Mouse (Mus musculus) T-helper 17 cell (primary cell): ENCODE measurements around the gene Pigx.

Source experiments
- in situ Hi-C, 2 experiments: fragments of 300-600 bp; cut with MboI, MseI; formaldehyde crosslinking; loops; 1 replicate in 1 of 2; 2 replicates in 1 of 2; pipeline ENCODE4 v1.15.1; 2025; ENCODE audit warnings: high pct_unique_total_duplicates in 2 of 2

Pigx gene

DNA sequence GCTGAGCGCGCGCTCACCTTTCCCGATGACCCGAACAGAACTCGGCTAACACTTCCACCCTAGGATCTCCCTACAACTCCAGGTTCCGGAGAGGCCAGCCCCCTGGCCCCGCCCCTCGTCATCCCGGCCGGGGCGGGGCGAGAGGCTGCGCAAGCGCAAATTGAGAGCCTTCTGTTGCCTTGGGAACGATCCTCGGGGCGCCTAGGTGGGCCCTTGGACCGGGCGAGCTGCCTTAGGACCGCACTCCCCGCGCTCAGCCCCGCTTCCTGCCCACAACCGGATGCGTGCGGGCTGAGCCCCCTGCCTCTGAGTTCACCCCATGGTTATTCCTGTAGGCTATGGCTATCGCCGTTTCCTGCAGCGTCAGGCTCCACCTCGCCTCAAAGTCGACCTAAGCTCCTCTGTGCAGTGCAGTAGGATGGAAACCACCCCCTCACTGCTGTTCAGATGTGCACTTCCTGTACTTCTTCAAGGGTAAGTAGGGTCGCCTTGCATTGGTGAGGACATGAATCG, at the start of gene Pigx, which contains the start of gene Cep19:
Gene Pigx (minus strand): TSS at position 103 of the 513 bp plus-strand sequence.
Gene Cep19 (plus strand): TSS at position 163 of the 513 bp plus-strand sequence.
- in situ Hi-C loops, result loop anchor here in 1 of 2 experiments (5.0 to 10.0 kb wide), 2 partner anchors 47 to 155 kb away; partner anchors contain the start of genes 0610012G03Rik and Ncbp2

DNA sequence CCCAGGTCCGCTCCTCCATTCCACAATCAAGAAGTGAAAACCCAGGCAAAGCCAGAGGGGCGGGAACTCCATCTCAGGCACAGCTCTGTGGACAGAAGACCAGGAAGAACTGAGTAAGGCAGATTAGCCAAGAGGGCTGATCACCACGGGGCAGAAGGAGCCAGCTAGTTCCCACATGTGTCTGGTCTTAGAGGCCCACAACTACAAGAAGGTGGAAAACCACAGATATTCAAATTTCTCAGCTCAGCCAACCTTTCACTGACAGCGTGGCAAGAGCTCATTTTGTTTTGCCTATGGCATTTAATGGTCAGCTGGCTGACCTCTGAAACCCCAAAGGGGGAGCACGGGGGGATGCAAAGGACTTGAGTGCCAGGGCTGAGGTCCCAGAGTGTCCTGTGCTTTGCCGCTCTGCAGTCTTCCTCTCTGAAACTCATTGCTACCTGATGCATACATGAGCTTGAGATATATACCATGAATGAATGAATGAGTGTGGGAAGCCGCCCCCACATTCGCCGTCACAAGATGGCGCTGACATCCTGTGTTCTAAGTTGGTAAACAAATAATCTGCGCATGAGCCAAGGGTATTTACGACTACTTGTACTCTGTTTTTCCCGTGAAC, 48.2 kb upstream of the Pigx start:
- in situ Hi-C loops, result no loop called here

GRCm38 (mm10) chr16:32144592-32144991, 45.1 kb upstream of the Pigx start:
- in situ Hi-C loops, result no loop called here

- in situ Hi-C loops, result no loop called here
Measured at GRCm38 (mm10) chr16:32143766-32144165, 44.2 kb upstream of the Pigx start.

DNA sequence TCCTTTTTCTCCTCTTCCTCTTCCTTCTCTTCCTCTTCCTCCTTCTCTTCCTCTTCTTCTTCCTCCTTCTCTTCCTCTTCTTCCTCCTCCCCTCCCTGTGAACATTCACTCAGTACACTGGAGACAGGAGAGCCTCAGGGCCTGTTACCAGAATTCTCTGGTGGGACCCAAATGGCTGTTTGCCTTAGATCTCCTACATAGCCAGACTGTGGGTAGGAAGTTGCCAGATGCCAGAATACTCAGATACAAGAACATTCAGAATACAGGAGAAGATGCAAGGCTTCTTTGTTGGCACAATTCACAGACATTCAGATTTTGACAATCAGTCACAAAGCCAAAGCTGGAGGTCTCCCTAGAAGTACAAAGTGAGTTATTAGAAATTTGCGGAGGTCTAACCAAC, 39.4 kb upstream of the Pigx start:
- in situ Hi-C loops, result no loop called here

DNA sequence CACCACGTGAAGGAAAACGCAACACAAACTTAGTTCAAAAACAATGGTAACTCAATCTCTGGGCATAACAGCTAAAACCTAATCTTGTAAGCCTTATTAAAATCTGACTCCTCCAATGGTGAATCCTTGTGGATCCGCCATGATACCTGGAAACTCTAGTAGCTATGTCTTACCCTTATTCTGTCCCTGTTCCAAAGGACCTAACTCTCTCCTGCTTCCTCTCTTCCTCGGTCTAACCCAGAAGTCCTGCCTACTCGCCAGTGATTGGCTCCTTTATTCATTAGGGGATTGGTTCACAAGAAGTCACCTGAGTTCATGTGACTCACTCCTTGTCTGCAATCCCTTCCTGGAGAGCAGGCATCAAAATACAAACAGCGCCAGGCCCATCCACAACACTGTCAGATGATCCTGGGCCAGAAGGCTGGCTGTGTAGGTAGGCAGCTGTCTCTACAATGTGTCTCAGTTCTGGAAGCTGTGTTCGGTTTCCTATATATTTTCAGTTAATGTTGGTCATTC, 36.4 kb upstream of the Pigx start:
- in situ Hi-C loops, result no loop called here

DNA sequence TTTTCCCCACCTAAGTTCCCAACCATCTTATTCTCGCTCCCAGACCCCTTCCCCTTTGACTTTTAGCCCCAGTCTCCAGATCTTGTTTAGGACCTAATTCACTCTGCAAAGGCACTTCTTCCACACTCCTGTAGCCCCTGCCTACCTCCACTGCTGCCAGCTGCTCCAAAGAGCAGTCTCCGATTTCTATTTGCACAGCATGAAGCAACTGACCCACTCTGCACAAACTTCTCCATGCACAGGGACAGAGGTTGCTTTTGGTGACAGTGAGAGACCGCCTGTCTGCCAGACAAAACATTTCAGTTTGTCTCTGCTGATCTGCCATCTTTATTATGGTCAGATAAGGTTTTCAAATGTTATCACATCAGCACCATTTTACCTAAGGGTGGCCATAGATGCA, 33.6 kb upstream of the Pigx start:
- in situ Hi-C loops, result no loop called here

GRCm38 (mm10) chr16:32130190-32130826, 30.8 kb upstream of the Pigx start:
- in situ Hi-C loops, result no loop called here

DNA sequence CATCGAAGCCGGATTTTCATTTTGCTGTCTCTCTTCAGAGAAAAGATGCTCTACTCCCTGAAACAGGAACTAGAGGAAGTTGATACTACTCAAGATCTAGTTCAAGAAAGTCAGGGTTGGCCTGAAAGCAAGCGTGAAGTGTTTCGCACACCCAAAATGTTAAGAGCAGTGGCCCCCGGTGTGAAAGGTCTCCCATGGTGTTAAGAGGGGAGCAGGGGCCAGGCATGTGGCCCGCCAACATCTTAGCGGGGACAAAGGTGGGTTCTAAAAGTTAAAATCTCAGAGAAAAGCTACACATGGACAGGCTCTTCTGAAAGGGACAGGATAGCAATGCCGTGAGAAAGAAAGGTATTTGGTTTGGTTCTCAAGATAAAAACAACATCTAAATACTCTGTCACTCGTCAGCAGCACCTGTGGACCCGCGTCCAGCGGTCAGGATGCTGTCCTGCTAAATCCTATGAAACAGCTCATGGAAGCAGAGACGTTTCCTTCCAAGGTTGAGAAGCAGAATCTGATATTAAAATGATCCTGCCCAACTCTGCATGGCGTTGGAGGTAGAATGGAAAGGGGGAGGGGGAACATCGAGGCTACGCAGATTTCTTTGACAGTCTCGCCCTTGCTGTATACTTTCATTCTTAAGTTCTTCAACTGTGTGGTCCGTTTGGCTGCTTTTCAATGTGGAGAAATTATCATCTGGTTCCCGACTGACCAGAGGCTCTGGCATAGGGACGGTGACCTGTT, 30.1 kb upstream of the Pigx start:
- in situ Hi-C loops, result loop anchor here in 1 of 2 experiments (5.0 kb wide), 1 partner anchor 263 kb away; no protein-coding TSS in a partner anchor

GRCm38 (mm10) chr16:32127046-32127445, 27.5 kb upstream of the Pigx start:
- in situ Hi-C loops, result loop anchor here in 1 of 2 experiments (5.0 kb wide), 1 partner anchor 265 kb away; no protein-coding TSS in a partner anchor

- in situ Hi-C loops, result loop anchor here in 1 of 2 experiments (5.0 kb wide), 1 partner anchor 267 kb away; no protein-coding TSS in a partner anchor
Measured at GRCm38 (mm10) chr16:32125364-32125763, 25.8 kb upstream of the Pigx start.

DNA sequence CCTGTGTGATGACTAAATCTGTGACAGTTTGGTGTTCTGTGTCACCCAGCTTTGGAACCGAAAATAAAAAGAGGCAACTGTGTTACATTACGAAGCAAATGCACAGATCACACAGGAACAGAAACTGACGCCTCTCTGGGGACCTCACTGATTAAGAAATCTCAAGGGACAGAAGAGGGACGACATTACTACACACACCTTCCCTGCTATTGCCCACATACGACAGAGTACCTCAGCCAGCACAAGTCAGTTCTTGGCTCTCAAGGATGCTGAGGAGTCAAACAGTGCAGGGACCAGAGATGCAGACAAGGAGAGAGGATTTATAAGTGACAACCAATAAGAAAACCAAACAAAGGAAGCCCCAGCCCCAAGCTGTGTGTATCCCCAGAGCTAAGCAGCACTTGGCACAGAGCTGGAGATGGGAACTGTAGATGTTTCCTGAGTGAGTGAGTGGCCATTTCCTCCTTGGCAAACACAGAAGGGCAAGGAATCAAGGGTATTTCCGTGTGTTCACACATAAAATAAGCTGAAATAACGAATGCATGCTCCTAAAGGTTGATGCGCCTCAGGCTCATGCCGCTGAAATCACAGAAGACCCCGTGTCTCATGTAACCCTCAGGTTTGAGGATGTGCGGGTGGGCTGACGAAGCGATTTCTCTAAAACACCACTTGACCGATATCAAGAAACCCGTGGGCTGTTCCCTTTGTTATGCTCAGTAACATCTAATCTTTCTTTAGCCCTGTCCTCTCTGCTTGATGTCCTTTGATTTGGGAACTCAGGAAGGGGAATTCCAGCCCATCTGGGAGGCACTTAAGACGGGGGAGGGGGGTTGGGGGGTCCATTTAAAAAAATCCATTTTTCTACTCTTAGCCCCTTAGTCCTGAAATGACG, 25.1 kb upstream of the Pigx start:
- in situ Hi-C loops, result loop anchor here in 1 of 2 experiments (5.0 kb wide), 1 partner anchor 268 kb away; no protein-coding TSS in a partner anchor

- in situ Hi-C loops, result no loop called here
Measured at GRCm38 (mm10) chr16:32124020-32124419, 24.5 kb upstream of the Pigx start.

- in situ Hi-C loops, result no loop called here
Measured at GRCm38 (mm10) chr16:32120454-32120853, 20.9 kb upstream of the Pigx start.

DNA sequence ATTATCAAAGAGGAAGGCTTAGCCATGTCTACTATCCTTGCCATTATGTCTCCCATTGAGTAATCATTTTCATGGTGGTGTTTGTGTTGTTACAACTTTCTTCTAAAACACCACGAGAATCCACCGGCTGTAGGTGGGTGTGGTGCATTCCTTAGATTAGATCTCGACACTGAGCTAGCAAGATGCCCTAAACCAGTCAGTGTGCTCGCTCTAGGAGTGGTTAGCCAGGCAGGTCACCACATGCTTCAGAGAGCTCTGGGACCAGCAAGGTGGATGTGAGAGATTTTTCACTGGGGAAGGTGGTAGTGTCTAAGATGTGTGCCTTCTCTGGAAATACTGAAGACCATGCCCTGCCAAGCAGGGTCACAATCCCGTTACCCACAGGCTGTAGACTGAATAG, 16.6 kb upstream of the Pigx start:
- in situ Hi-C loops, result loop anchor here in 1 of 2 experiments (5.0 kb wide), 1 partner anchor 86 kb away; no protein-coding TSS in a partner anchor

DNA sequence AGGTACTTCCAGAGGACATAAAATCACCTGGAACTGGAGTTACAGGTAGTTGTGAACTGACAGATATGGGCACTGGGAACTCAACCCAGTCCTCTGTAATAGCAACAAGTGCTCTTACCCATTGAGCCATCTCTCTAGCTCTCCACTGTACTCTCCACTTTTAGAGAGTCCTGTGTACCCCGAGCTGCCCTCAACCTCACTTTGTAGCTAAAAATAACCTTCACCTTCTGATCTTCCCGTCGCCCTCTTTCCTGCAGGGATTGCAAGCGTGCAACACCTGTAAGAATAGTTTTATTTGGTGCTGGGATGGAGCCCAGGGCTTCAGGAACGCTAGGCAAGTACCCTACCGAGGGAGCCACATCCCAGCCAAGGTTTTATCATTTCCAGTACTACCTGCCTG, 16.2 kb upstream of the Pigx start:
- in situ Hi-C loops, result loop anchor here in 1 of 2 experiments (5.0 kb wide), 1 partner anchor 87 kb away; no protein-coding TSS in a partner anchor

- in situ Hi-C loops, result loop anchor here (5.0 kb wide), 2 partner anchors 87 to 492 kb away; partner anchors contain the start of gene Tfrc (in 1 of the 2)
Measured at GRCm38 (mm10) chr16:32114968-32115695, 15.6 kb upstream of the Pigx start.

- in situ Hi-C loops, result loop anchor here in 1 of 2 experiments (5.0 kb wide), 2 partner anchors 88 to 493 kb away; partner anchors contain the start of gene Tfrc
Measured at GRCm38 (mm10) chr16:32114406-32114805, 14.9 kb upstream of the Pigx start.

GRCm38 (mm10) chr16:32113541-32114218, 14.1 kb upstream of the Pigx start:
- in situ Hi-C loops, result loop anchor here in 1 of 2 experiments (5.0 kb wide), 2 partner anchors 89 to 494 kb away; partner anchors contain the start of gene Tfrc
